Mouse (Mus musculus): Measurements from ENCODE around the gene Sept7.

- TF ChIP-seq CTCF (IDR thresholded peaks at IDR 0.05; ENCODE audit: low read depth) (no peak), EP300 (IDR thresholded peaks at IDR 0.05; ENCODE audit: low read depth) (no peak)
Measured at GRCm38 (mm10) chr9:25245125-25245524, 7.1 kb upstream of the Sept7 start.

Data from heart, postnatal 0 days (tissue).